Mouse (Mus musculus) erythroblast, embryonic 14.5 days (primary cell): ENCODE measurements at regions not wholly inside any gene's neighbourhood (a gene's known extent, or its start where the extent isn't known, plus 50 kb on each side); places are given as distances from the start of the nearest gene placed in this dataset.
"Not testable (repeated sequence)": the region's sequence is repeated elsewhere in the genome, so short reads cannot be mapped to it uniquely, and the experiment has no call there.

ENCODE experiments used
- H3K27me3 ChIP-seq: 2 replicates; pipeline ENCODE4 v1.6.1; 2012; ENCODE audit warnings: inconsistent platforms; ENCODE audit not compliant: control insufficient read depth
- H3K36me3 ChIP-seq: 2 replicates; pipeline ENCODE4 v1.6.1; 2012; ENCODE audit warnings: mild to moderate bottlenecking, inconsistent platforms; ENCODE audit not compliant: control insufficient read depth
- H3K4me1 ChIP-seq: 2 replicates; pipeline ENCODE4 v1.6.1; 2012; ENCODE audit warnings: inconsistent platforms; ENCODE audit not compliant: control insufficient read depth
- H3K4me3 ChIP-seq: replicated peaks from 2 replicates; pipeline ENCODE3; 2012; ENCODE audit warnings: moderate library complexity, mild to moderate bottlenecking, inconsistent platforms
- H3K9me3 ChIP-seq: 2 replicates; pipeline ENCODE4 v1.6.1; 2012; ENCODE audit warnings: low read length, inconsistent platforms, mixed read lengths; ENCODE audit not compliant: control insufficient read depth
- GATA1 ChIP-seq: IDR thresholded peaks from 2 replicates; pipeline ENCODE4 v1.6.1; 2012; ENCODE audit warnings: low read length, inconsistent platforms, mixed read lengths
- TAL1 ChIP-seq: IDR thresholded peaks from 3 replicates; pipeline ENCODE4 v1.6.1; 2012; ENCODE audit warnings: low read length, inconsistent platforms, mixed read lengths

GRCm38 (mm10) chr4:105708080-105708796 lies 81.4 kb upstream of the Gm12728 start:
- Histone ChIP-seq H3K36me3 (no peaks in the 10 kb centered on the region), H3K4me1 (no peaks in the 10 kb centered on the region), H3K27me3 (no peaks in the 10 kb centered on the region), H3K9me3 (peaks cover 10% of the 10 kb centered on the region), H3K4me3 (no peak overlapping the region)
- TF ChIP-seq GATA1 (no peak), TAL1 (no peak)

GRCm38 (mm10) chr4:105713956-105714355 lies 75.7 kb upstream of the Gm12728 start:
- Histone ChIP-seq H3K4me1 (no peaks in the 10 kb centered on the region), H3K36me3 (no peaks in the 10 kb centered on the region), H3K4me3 (no peak overlapping the region), H3K27me3 (no peaks in the 10 kb centered on the region), H3K9me3 (peaks cover 13% of the 10 kb centered on the region)
- TF ChIP-seq TAL1 (no peak), GATA1 (no peak)

DNA sequence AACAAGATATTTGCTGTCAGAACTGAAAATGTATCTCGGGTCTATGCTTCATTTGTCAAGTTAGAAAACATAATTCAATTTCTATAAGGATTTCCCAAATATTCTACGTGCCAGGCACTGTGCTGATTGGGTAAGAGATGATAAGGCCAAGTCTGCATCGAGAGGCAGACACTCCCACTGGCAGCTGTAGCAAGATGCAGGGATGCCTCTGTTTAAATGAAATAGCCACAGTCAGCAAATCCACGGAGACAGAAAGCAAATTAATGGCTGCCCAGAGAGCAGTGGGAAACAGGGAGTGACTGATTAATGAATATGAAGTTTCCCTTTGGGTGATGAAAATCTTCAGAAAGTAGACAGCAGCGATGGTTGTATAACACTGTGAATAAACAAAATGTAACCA lies 71.6 kb upstream of the Gm12728 start:
- no peaks in the 10 kb centered on the region for H3K36me3 ChIP-seq
- H3K9me3 ChIP-seq, result peaks cover 9% of the 10 kb centered on the region
- H3K4me3 ChIP-seq, result no peak overlapping the region
- no peak for TF ChIP-seq TAL1
- no peaks in the 10 kb centered on the region for H3K4me1 ChIP-seq
- no peaks in the 10 kb centered on the region for H3K27me3 ChIP-seq

- Histone ChIP-seq H3K4me1 (no peaks in the 10 kb centered on the region), H3K27me3 (no peaks in the 10 kb centered on the region), H3K36me3 (no peaks in the 10 kb centered on the region), H3K9me3 (peaks cover 3% of the 10 kb centered on the region; the same call in 1 of the 2 replicates), H3K4me3 (no peak overlapping the region)
- TF ChIP-seq GATA1 (no peak), TAL1 (no peak)
Measured at GRCm38 (mm10) chr4:105728696-105729095, 61.0 kb upstream of the Gm12728 start.

- no peak for TF ChIP-seq GATA1
- H3K4me3 ChIP-seq, result no peak overlapping the region
Measured at GRCm38 (mm10) chr4:105730900-105731299, 58.8 kb upstream of the Gm12728 start.

DNA sequence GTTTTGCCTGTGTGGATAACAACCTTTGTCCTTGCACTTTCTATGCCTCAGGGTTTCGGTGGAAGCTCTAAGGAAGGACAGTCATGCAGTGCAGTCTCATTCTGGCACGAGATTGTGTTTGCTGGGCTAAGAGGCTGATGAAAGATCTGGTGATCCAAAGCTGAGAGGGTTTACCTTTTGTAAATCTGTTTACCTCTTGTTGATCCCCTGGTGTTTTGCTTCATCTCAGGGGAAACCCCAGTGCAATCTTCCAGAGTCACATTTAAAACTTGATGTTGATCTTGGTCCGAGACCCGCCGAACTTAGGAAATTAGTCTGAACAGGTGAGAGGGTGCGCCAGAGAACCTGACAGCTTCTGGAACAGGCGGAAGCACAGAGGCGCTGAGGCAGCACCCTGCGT lies 54.6 kb upstream of the Gm12728 start:
- H3K27me3 ChIP-seq, H3K9me3 ChIP-seq, H3K36me3 ChIP-seq, H3K4me3 ChIP-seq, H3K4me1 ChIP-seq: not testable (repeated sequence)

More at GRCm38 (mm10) chr4:105730900-105731299, 58.8 kb upstream of the Gm12728 start:
- H3K9me3 ChIP-seq, result peaks cover 2% of the 10 kb centered on the region; the same call in 1 of the 2 replicates
- no peaks in the 10 kb centered on the region for H3K4me1 ChIP-seq
- no peaks in the 10 kb centered on the region for H3K36me3 ChIP-seq
- H3K27me3 ChIP-seq, result no peaks in the 10 kb centered on the region
